ENCODE assay signal across 12 mouse cellular contexts in genomic region chr11:86598154-86598553, GRCm38 (mm10).
"Had no signal": no experiment of that assay in that cellular context is flagged by ENCODE, and none has a peak within 500 bp of the region (broad histone marks: within the 10 kb centered on the region; RNA-seq: fewer than 3 reads in every experiment).

No protein-coding gene starts in this region.

- H3K4me2 ChIP-seq: liver, embryonic 15.5 days; lung, embryonic 15.5 days; midbrain, embryonic 12.5 days; neural tube, embryonic 15.5 days had no signal

- H3K9ac ChIP-seq: liver, embryonic 15.5 days; lung, embryonic 15.5 days; midbrain, embryonic 12.5 days; neural tube, embryonic 15.5 days had no signal

- H3K36me3 ChIP-seq: lung, embryonic 15.5 days; midbrain, embryonic 12.5 days; neural tube, embryonic 15.5 days had no signal

- DNase-seq: kidney, adult 8-10 months; kidney, postnatal 25 days; lung, postnatal 14 days; spleen, adult 18-20 months; thymus, postnatal 4 days had no signal

- H3K4me3 ChIP-seq: left cerebral cortex, adult 2 months; limb, embryonic 10.5 days; liver, embryonic 15.5 days; lung, embryonic 15.5 days; midbrain, embryonic 12.5 days; neural tube, embryonic 15.5 days had no signal

- H3K9me3 ChIP-seq: limb, embryonic 10.5 days; liver, embryonic 15.5 days; lung, embryonic 15.5 days; midbrain, embryonic 12.5 days; neural tube, embryonic 15.5 days had no signal

- ATAC-seq: inflammation-experienced regulatory T-cells, adult 6 months had no signal

- H3K27me3 ChIP-seq: liver, embryonic 15.5 days; lung, embryonic 15.5 days; midbrain, embryonic 12.5 days; neural tube, embryonic 15.5 days had no signal

- H3K27ac ChIP-seq: left cerebral cortex, adult 2 months; limb, embryonic 10.5 days; lung, embryonic 15.5 days; midbrain, embryonic 12.5 days; neural tube, embryonic 15.5 days had no signal
